Mouse (Mus musculus) cerebellum, adult 2 months (tissue): ENCODE results near the gene Gm20458.

ENCODE experiments used
- CTCF ChIP-seq: fragments of 200-500 bp; IDR thresholded peaks from 2 replicates; pipeline ENCODE4 v1.5.1; 2011; ENCODE audit warnings: low read depth, mild to moderate bottlenecking, control low read depth, low read length, moderate library complexity, borderline replicate concordance; ENCODE audit not compliant: insufficient read depth
- POLR2A ChIP-seq: fragments of 200-500 bp; IDR thresholded peaks from 2 replicates; pipeline ENCODE4 v1.6.1; 2011; ENCODE audit warnings: low read length, control low read depth, borderline replicate concordance; ENCODE audit not compliant: insufficient read depth

DNA sequence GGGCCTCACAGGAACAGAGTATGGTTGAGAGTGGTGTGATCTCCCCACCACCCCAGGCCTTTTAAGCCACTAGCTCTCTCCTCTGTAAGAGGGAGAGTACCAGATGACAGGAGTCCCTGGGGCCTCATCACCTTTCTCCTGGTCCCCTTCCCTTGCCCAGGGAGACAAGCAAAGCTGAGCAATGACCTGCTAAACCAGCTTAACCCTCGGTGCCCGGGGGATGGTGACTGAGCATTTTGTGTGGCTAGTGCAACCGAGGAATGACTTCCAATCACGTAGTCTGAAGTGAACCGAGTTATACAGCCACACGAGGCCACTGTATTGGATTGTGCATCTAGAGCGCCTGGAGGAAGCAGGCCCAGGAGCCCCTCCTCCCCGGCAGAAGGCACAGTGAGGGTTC lies 36.4 kb upstream of the Gm20458 start:
- TF ChIP-seq CTCF (no peak), POLR2A (no peak)
